Mouse (Mus musculus) lung, postnatal 0 days (tissue): ENCODE measurements around the gene Ttc33. TPM values are rescaled to one million over a fixed set of nuclear protein-coding genes. Genes with fewer than 3 reads are reported as not detected.
A peak's percentile ranks its signal among the peaks of the same experiment; 100 is the strongest.

Source experiments
- ATAC-seq: fragments of 200-750 bp; cut with Nextera tagmentation; 2 replicates; pipeline ENCODE4 v1.8.0; 2017; ENCODE audit warnings: moderate library complexity
- DNase-seq: peaks from one replicate; pipeline ENCODE4 v3.0.0-alpha.2; 2016; ENCODE audit warnings: low spot score
- H3K27ac ChIP-seq: fragments of 300-500 bp; sonication (generic); 2 replicates; pipeline ENCODE4 v1.5.1; 2014; ENCODE audit warnings: antibody characterized with exemption, mild to moderate bottlenecking, low read length, mixed read lengths
- H3K27me3 ChIP-seq: fragments of 300-500 bp; sonication (generic); replicated peaks from 2 replicates; pipeline ENCODE4 v1.6.1; 2014; ENCODE audit warnings: low read length, mixed read lengths; ENCODE audit not compliant: insufficient read depth
- H3K36me3 ChIP-seq: fragments of 300-500 bp; sonication (generic); 2 replicates; pipeline ENCODE4 v1.6.1; 2014; ENCODE audit warnings: low read length, mixed read lengths; ENCODE audit not compliant: insufficient read depth
- H3K4me1 ChIP-seq: fragments of 300-500 bp; sonication (generic); 2 replicates; pipeline ENCODE4 v1.6.1; 2014; ENCODE audit warnings: antibody characterized with exemption, low read depth, low read length, mixed read lengths; ENCODE audit not compliant: insufficient read depth
- H3K4me2 ChIP-seq: fragments of 300-500 bp; sonication (generic); replicated peaks from 2 replicates; pipeline ENCODE4 v1.6.1; 2014; ENCODE audit warnings: low read depth, mild to moderate bottlenecking, low read length, moderate library complexity, mixed read lengths
- H3K4me3 ChIP-seq: fragments of 300-500 bp; sonication (generic); 2 replicates; pipeline ENCODE4 v1.5.1; 2014; ENCODE audit warnings: low read depth, low read length
- H3K9ac ChIP-seq: fragments of 300-500 bp; sonication (generic); replicated peaks from 2 replicates; pipeline ENCODE4 v1.6.1; 2014; ENCODE audit warnings: low read depth, mild to moderate bottlenecking
- H3K9me3 ChIP-seq: fragments of 300-500 bp; sonication (generic); 2 replicates; pipeline ENCODE4 v1.6.1; 2016; ENCODE audit warnings: low read length, mixed read lengths
- CTCF ChIP-seq: IDR thresholded peaks from 2 replicates; pipeline ENCODE4 v1.5.1; 2016; ENCODE audit warnings: antibody characterized with exemption, mild to moderate bottlenecking
- EP300 ChIP-seq: IDR thresholded peaks from 2 replicates; pipeline ENCODE4 v1.6.1; 2016; ENCODE audit warnings: antibody characterized with exemption, mild to moderate bottlenecking, control low read depth
- WGBS: fragments of 180-500 bp; shearing (Covaris S2); extraction: QIAGEN DNeasy Blood & Tissue Kit; methylation state at CpG from one replicate; pipeline ENCODE4 v1.1.7; 2014; 5-methylcytosine and 5-hydroxymethylcytosine counted together
- polyA plus RNA-seq: library from polyadenylated mRNA; unstranded; fragments of >200 nt; fragmentation: Nextera tagmentation; extraction: Ambion mirVana; gene quantifications from 2 replicates; pipeline ENCODE4 v1.2.1, GENCODE M21; 2015

The Ttc33 gene
- polyA plus RNA-seq, 1 experiment from 2014 or later = 35.9 TPM

DNA sequence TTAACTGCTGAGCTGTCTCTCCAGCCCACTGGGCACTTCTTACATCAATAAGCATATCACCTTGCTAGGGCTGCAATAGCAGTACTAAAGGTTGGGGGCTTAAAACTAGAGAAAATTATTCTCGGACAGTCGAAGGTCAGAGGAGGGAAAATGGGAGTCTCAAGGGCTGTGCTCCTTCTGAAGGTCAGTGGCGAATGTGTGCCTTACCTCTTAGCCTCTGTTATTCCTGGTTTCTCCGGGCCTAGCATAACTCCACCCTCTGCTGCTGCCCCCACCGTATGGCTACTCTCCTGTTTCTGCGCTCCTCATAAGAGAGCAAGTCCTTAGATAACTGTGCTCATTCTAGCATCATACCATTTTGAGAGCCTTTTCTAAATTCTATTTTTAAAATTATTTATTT lies 33.2 kb upstream of the Ttc33 start:
- WGBS = 89% methylated on average over 6 of the region's 6 CpGs
- Histone ChIP-seq H3K36me3 (no peaks in the 10 kb centered on the region), H3K9me3 (no peaks in the 10 kb centered on the region), H3K4me1 (peaks cover 6% of the 10 kb centered on the region; the same call in 1 of the 2 replicates), H3K27ac (no peak overlapping the region), H3K9ac (no peak overlapping the region), H3K27me3 (no peaks in the 10 kb centered on the region), H3K4me2 (no peak overlapping the region), H3K4me3 (no peak overlapping the region)
- no peak for ATAC-seq
- no peak for TF ChIP-seq CTCF
- no peak for TF ChIP-seq EP300
- no peak for DNase-seq

DNA sequence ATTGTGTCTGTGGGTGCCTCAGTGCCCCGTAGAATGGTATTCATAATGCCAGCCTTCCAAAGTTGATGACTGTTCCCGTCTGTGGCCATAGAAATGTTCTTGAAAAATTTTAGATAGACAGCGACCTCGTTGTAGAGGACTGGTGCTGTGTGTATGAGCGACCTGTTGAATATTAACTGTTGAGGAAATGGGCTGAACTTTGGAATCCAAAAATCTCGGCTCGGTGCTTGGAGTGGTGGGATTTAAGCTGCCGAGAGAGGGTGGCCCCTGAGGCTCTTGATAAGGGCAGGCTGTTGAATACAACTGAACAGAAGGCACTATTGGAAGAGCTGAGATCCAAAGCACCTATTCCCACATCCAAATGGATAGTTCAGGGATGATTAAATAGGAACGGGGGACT lies 30.7 kb upstream of the Ttc33 start:
- WGBS = 43% methylated on average over 9 of the region's 9 CpGs
- DNase-seq (no peak), ATAC-seq (no peak)
- H3K4me2 ChIP-seq = no peak overlapping the region
- 0 out of 2 replicates have a peak overlapping the region, but pooled peaks have one; percentile 14 for H3K27ac ChIP-seq
- no peak overlapping the region for H3K4me3 ChIP-seq
- TF ChIP-seq CTCF (no peak), EP300 (no peak)
- H3K36me3 ChIP-seq = no peaks in the 10 kb centered on the region
- H3K27me3 ChIP-seq = no peaks in the 10 kb centered on the region
- peaks cover 6% of the 10 kb centered on the region; the same call in 1 of the 2 replicates for H3K4me1 ChIP-seq
- H3K9ac ChIP-seq = no peak overlapping the region
- no peaks in the 10 kb centered on the region for H3K9me3 ChIP-seq

DNA sequence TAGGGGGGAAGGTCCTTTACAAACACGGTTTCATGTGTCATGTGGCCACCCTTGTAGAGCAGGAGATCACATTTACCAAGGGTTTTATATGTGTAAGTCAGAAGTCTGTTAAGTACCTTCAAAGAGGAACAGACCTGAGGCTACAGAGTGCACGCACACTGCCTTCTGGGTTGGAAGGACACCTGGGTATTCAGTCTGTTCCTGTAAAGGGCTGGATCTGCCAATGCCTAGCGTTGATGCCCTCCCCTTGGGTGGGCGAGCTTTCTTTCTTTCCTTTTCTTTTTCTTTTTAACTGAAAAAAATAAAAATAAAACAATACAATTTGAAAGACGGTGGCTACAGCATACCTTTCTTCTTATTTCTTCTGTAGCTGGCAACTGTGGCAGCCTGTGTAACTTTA lies 30.2 kb upstream of the Ttc33 start:
- DNase-seq = no peak
- Histone ChIP-seq H3K36me3 (no peaks in the 10 kb centered on the region), H3K4me1 (peaks cover 6% of the 10 kb centered on the region; the same call in 1 of the 2 replicates), H3K27me3 (no peaks in the 10 kb centered on the region), H3K27ac (0 out of 2 replicates have a peak overlapping the region, but pooled peaks have one; percentile 14), H3K9ac (no peak overlapping the region), H3K4me3 (no peak overlapping the region), H3K9me3 (no peaks in the 10 kb centered on the region), H3K4me2 (no peak overlapping the region)
- TF ChIP-seq CTCF (no peak), EP300 (no peak)
- 62% methylated on average over 5 of the region's 5 CpGs for WGBS
- ATAC-seq = no peak

DNA sequence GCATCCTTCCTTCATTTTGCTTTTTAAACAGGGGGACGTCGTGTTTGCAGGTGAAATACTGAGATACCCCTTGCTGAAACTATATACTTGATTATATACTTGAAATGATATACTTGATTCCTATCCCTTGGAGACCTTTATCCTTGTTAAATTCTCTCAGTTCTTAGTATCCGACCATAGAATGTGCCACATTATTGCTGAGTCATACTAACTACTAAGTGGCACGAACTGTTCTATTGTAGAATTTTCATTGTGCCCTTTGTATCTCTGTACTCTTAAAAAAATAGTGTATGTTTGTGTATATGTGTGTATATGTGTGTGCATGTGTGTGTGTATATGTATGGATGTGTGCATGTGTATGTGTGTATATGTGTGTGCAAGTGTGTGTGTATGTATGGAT lies 29.0 kb upstream of the Ttc33 start:
- ATAC-seq (no peak), DNase-seq (no peak)
- no peaks in the 10 kb centered on the region for H3K36me3 ChIP-seq
- 81% methylated on average over 4 of the region's 4 CpGs for WGBS
- no peak overlapping the region for H3K9ac ChIP-seq
- no peak overlapping the region for H3K4me3 ChIP-seq
- H3K27ac ChIP-seq = no peak overlapping the region
- H3K9me3 ChIP-seq = no peaks in the 10 kb centered on the region
- H3K4me2 ChIP-seq = no peak overlapping the region
- TF ChIP-seq EP300 = no peak
- no peak for TF ChIP-seq CTCF
- H3K27me3 ChIP-seq = no peaks in the 10 kb centered on the region
- H3K4me1 ChIP-seq = peaks cover 6% of the 10 kb centered on the region; the same call in 1 of the 2 replicates

DNA sequence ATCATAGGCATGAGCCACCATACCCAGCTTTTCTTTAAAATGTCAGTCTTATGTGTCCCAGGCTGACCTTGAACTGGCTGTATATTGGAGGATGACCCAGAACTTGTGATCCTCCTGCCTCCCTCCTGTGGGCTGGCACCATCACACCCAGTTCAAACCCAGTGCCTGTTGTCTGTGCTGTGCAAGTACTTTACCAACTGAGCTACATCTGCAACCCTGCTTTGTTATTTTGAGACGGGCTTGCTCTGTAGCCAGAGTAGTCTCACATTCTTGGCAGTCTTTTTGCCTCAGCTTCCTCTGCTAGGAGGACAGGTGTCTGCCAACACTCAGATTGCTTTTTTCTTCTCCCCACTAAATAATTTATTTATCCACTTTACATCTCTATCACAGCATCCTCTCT lies 27.9 kb upstream of the Ttc33 start:
- TF ChIP-seq CTCF (no peak), EP300 (no peak)
- WGBS = 64% methylated on average over 1 of the region's 1 CpGs
- no peak overlapping the region for H3K4me2 ChIP-seq
- H3K9ac ChIP-seq = no peak overlapping the region
- H3K36me3 ChIP-seq = no peaks in the 10 kb centered on the region
- no peak for ATAC-seq
- H3K4me3 ChIP-seq = no peak overlapping the region
- no peaks in the 10 kb centered on the region for H3K27me3 ChIP-seq
- no peak overlapping the region for H3K27ac ChIP-seq
- no peak for DNase-seq
- H3K9me3 ChIP-seq = no peaks in the 10 kb centered on the region
- peaks cover 6% of the 10 kb centered on the region; the same call in 1 of the 2 replicates for H3K4me1 ChIP-seq

DNA sequence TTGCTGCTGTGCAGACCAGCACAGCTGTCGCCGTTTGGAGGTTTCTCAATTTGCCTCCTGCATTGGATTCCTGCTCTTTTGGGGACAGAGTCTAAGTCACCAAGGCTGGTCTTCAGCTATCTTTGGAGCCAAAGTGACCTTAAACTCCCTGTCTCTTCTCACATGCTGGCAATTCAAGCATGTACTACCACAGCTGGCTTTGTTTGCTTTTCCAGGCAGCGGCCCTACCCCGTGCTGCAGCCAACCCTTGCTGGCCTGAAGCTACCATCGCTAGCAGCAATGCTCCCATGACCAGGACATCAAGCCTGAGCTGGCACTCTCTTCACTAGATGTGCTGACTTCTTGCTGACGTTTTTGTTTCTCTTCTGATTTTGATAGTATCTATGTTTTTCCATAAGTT lies 26.5 kb upstream of the Ttc33 start:
- DNase-seq = peak; percentile 18
- H3K9ac ChIP-seq = no peak overlapping the region
- H3K36me3 ChIP-seq = 0 out of 2 replicates have a peak, but pooled peaks cover under 1% of the 10 kb centered on the region
- H3K4me2 ChIP-seq = no peak overlapping the region
- WGBS = 49% methylated on average over 6 of the region's 6 CpGs
- peak; percentile 38; the same call in 1 of the 2 replicates for ATAC-seq
- no peaks in the 10 kb centered on the region for H3K27me3 ChIP-seq
- no peak overlapping the region for H3K4me3 ChIP-seq
- H3K27ac ChIP-seq = no peak overlapping the region
- H3K9me3 ChIP-seq = no peaks in the 10 kb centered on the region
- TF ChIP-seq CTCF (no peak), EP300 (no peak)
- peaks cover 6% of the 10 kb centered on the region; the same call in 1 of the 2 replicates for H3K4me1 ChIP-seq
